Mouse (Mus musculus) small intestine, adult 2 months (tissue): ENCODE data around the gene Stpg2.

Experiments used
- CTCF ChIP-seq: fragments of 200-500 bp; IDR thresholded peaks from 2 replicates; pipeline ENCODE4 v1.5.1; 2012; ENCODE audit warnings: low read depth, mild to moderate bottlenecking, control low read depth, inconsistent platforms, low read length, moderate library complexity, mixed read lengths; ENCODE audit not compliant: insufficient replicate concordance, insufficient read length; ENCODE audit errors: extremely low read depth
- POLR2A ChIP-seq: fragments of 200-500 bp; IDR thresholded peaks from 2 replicates; pipeline ENCODE4 v1.6.1; 2012; ENCODE audit warnings: low read depth, mild to moderate bottlenecking, control low read depth, inconsistent platforms, low read length, moderate library complexity

DNA sequence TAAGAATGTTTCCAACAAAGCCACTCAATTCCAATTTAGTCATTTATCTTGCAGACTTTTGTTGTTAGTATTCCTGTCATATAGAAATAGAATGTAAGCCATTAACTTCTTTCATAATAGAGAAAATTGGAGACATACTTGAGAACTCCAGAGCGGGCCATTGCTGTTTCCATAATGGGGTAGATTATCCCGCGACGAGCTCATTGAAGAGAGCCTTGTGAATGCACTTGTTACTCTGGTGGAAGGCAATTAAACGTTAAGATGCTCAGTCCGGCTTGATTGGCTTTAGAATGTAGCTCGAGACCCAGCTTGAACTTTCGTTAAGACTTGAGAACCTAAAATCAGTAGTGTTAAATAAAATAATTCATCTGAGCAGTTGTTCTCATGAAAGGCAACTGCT is 432.4 kb downstream of the Stpg2 start:
- no peak for TF ChIP-seq POLR2A
- no peak for TF ChIP-seq CTCF
